10 mouse cellular contexts compared by ENCODE assay signal in genomic region chr2:157076585-157076984, GRCm38 (mm10). TPM values are rescaled to one million over a fixed set of nuclear protein-coding genes. Genes with fewer than 3 reads are reported as not detected.
A peak's percentile ranks its signal among the peaks of the same experiment; 100 is the strongest.
DNase-seq lines count a peak whose midpoint lies in the region; ATAC-seq lines count a peak whose summit lies in the region.
"Had no signal": no experiment of that assay in that cellular context is flagged by ENCODE, and none has a peak within 500 bp of the region (broad histone marks: within the 10 kb centered on the region; RNA-seq: fewer than 3 reads in every experiment).

No protein-coding gene starts in this region.

- no peaks in the 10 kb centered on the region for H3K9me3 ChIP-seq in heart, embryonic 14.5 days (ENCODE audit: control insufficient read depth, low read length)
- no peaks in the 10 kb centered on the region for H3K9me3 ChIP-seq in embryonic facial prominence, embryonic 11.5 days (replicated peaks; ENCODE audit: control insufficient read depth, low read length)
- no peaks in the 10 kb centered on the region for H3K9me3 ChIP-seq in hindbrain, embryonic 12.5 days (replicated peaks)
- no peaks in the 10 kb centered on the region for H3K9me3 ChIP-seq in midbrain, embryonic 15.5 days

- no peak for DNase-seq in heart, postnatal 25 days (ENCODE audit: low spot score)
- DNase-seq in embryonic facial prominence, embryonic 11.5 days (ENCODE audit: low spot score): no peak
- DNase-seq in embryo, embryonic 10.5 days (ENCODE audit: low spot score): no peak
- no peak for DNase-seq in right cerebral cortex, postnatal 36 days (ENCODE audit: low spot score in 2 of 2)
- DNase-seq in kidney, adult 11 months: no peak

- no peak for ATAC-seq in heart, embryonic 14.5 days (ENCODE audit: insufficient number of reproducible peaks, insufficient read depth, low FRiP score, low read depth)
- ATAC-seq in embryonic facial prominence, embryonic 11.5 days (replicated peaks; ENCODE audit: insufficient number of reproducible peaks, low FRiP score, low TSS enrichment, low read depth): no peak
- ATAC-seq in hindbrain, embryonic 12.5 days (ENCODE audit: low FRiP score): no peak
- ATAC-seq in midbrain, embryonic 15.5 days (replicated peaks): no peak

- H3K27ac ChIP-seq in heart, embryonic 14.5 days (replicated peaks in 1 of 2; ENCODE audit: control insufficient read depth in 1 of 2, insufficient read depth in 1 of 2, low read depth in 2 of 2, low read length in 2 of 2): peak overlapping the region in 1 of 2 experiments; percentile 94; a peak in 1 of 4 replicates
- no peak overlapping the region for H3K27ac ChIP-seq in embryonic facial prominence, embryonic 11.5 days (replicated peaks; ENCODE audit: low read depth, low read length)
- H3K27ac ChIP-seq in hindbrain, embryonic 12.5 days: no peak overlapping the region
- no peak overlapping the region for H3K27ac ChIP-seq in midbrain, embryonic 15.5 days

- intact Hi-C loops in heart, postnatal 25 days (cut with DNase I): loop anchor here (5.0 kb wide), 1 partner anchor 34 kb away; no protein-coding TSS in a partner anchor

- no peaks in the 10 kb centered on the region for H3K27me3 ChIP-seq in heart, embryonic 14.5 days (ENCODE audit: control insufficient read depth, insufficient read depth, low read length)
- no peaks in the 10 kb centered on the region for H3K27me3 ChIP-seq in embryonic facial prominence, embryonic 11.5 days (ENCODE audit: control insufficient read depth, insufficient read depth, low read length)
- no peaks in the 10 kb centered on the region for H3K27me3 ChIP-seq in hindbrain, embryonic 12.5 days
- no peaks in the 10 kb centered on the region for H3K27me3 ChIP-seq in midbrain, embryonic 15.5 days (replicated peaks)

- H3K4me3 ChIP-seq in heart, embryonic 14.5 days (ENCODE audit: control insufficient read depth in 1 of 2, insufficient read depth in 1 of 2, low read depth in 1 of 2, low read length in 2 of 2): peak overlapping the region in 1 of 2 experiments; percentile 95; a peak in 2 of 4 replicates
- peak overlapping the region; percentile 7; the same call in 1 of the 2 replicates for H3K4me3 ChIP-seq in embryonic facial prominence, embryonic 11.5 days (ENCODE audit: low read depth, low read length)
- peak overlapping the region; percentile 98 for H3K4me3 ChIP-seq in hindbrain, embryonic 12.5 days
- peak overlapping the region; percentile 97 for H3K4me3 ChIP-seq in midbrain, embryonic 15.5 days

- peaks cover 23% of the 10 kb centered on the region for H3K36me3 ChIP-seq in heart, embryonic 14.5 days (ENCODE audit: control insufficient read depth, insufficient read depth, low read length)
- peaks cover 3% of the 10 kb centered on the region for H3K36me3 ChIP-seq in embryonic facial prominence, embryonic 11.5 days (replicated peaks; ENCODE audit: control insufficient read depth, insufficient read depth, low read depth, low read length)
- peaks cover 15% of the 10 kb centered on the region for H3K36me3 ChIP-seq in hindbrain, embryonic 12.5 days
- H3K36me3 ChIP-seq in midbrain, embryonic 15.5 days (replicated peaks): no peaks in the 10 kb centered on the region

- H3K4me1 ChIP-seq in heart, embryonic 14.5 days (ENCODE audit: control insufficient read depth in 2 of 2, insufficient read depth in 2 of 2, low read length in 2 of 2): peaks cover 52 to 62% of the 10 kb centered on the region in 2 experiments
- H3K4me1 ChIP-seq in embryonic facial prominence, embryonic 11.5 days (ENCODE audit: control insufficient read depth, insufficient read depth, low read length): peaks cover 18% of the 10 kb centered on the region
- peaks cover 69% of the 10 kb centered on the region for H3K4me1 ChIP-seq in hindbrain, embryonic 12.5 days
- peaks cover 64% of the 10 kb centered on the region for H3K4me1 ChIP-seq in midbrain, embryonic 15.5 days

- H3K9ac ChIP-seq in heart, embryonic 14.5 days (ENCODE audit: low read length): peak overlapping the region; percentile 97
- no peak overlapping the region; the same call in 1 of the 2 replicates for H3K9ac ChIP-seq in embryonic facial prominence, embryonic 11.5 days (replicated peaks; ENCODE audit: low read length)
- peak overlapping the region; percentile 100; the same call in 1 of the 2 replicates for H3K9ac ChIP-seq in hindbrain, embryonic 12.5 days
- H3K9ac ChIP-seq in midbrain, embryonic 15.5 days: peak overlapping the region; percentile 99; the same call in 1 of the 2 replicates

- peak overlapping the region; percentile 91 for H3K4me2 ChIP-seq in heart, embryonic 14.5 days (ENCODE audit: low read length)
- peak overlapping the region; percentile 85 for H3K4me2 ChIP-seq in embryonic facial prominence, embryonic 11.5 days (ENCODE audit: low read depth, low read length)
- peak overlapping the region; percentile 93 for H3K4me2 ChIP-seq in hindbrain, embryonic 12.5 days (replicated peaks)
- H3K4me2 ChIP-seq in midbrain, embryonic 15.5 days: peak overlapping the region; percentile 98

- WGBS in heart, embryonic 14.5 days: 79% methylated on average over 7 of the region's 7 CpGs
- 85% methylated on average over 7 of the region's 7 CpGs for WGBS in embryonic facial prominence, embryonic 11.5 days
- WGBS in hindbrain, embryonic 12.5 days: 88% methylated on average over 7 of the region's 7 CpGs
- WGBS in midbrain, embryonic 15.5 days: 87% methylated on average over 7 of the region's 7 CpGs

RNA-seq across cellular contexts. Expression of gene Soga1, which starts 2.5 kb away (rescaled TPM):
- polyA plus RNA-seq in heart, embryonic 14.5 days (2014; fragmentation: Nextera tagmentation; extraction: Ambion mirVana): 4.1 and 5.0 TPM in 2 replicates
- 10 to 100 TPM; 11.9 to 14.1 TPM for total RNA-seq in heart, postnatal 25 days (2021)
- 5.4 and 5.6 TPM in 2 replicates for polyA plus RNA-seq in embryonic facial prominence, embryonic 11.5 days (2014; fragmentation: Nextera tagmentation; extraction: Ambion mirVana)
- 7.7 and 8.6 TPM in 2 replicates for polyA plus RNA-seq in hindbrain, embryonic 12.5 days (2016; fragmentation: Nextera tagmentation; extraction: Ambion mirVana)
- 6.8 and 7.1 TPM in 2 replicates for polyA plus RNA-seq in midbrain, embryonic 15.5 days (2015; fragmentation: Nextera tagmentation; extraction: Ambion mirVana)

RNA-seq across cellular contexts. Expression of gene Tldc2, which starts 10.3 kb away (rescaled TPM):
- not detected in 2 replicates for polyA plus RNA-seq in heart, embryonic 14.5 days (2014; fragmentation: Nextera tagmentation; extraction: Ambion mirVana)
- not detected for total RNA-seq in heart, postnatal 25 days (2021)
- polyA plus RNA-seq in embryonic facial prominence, embryonic 11.5 days (2014; fragmentation: Nextera tagmentation; extraction: Ambion mirVana): not detected in 2 replicates
- polyA plus RNA-seq in hindbrain, embryonic 12.5 days (2016; fragmentation: Nextera tagmentation; extraction: Ambion mirVana): not detected in 2 replicates
- polyA plus RNA-seq in midbrain, embryonic 15.5 days (2015; fragmentation: Nextera tagmentation; extraction: Ambion mirVana): not detected in 2 replicates
- total RNA-seq: adrenal gland, postnatal 36 days; liver, adult 2 months had no signal
- polyA plus RNA-seq: liver, adult 2 months had no signal

RNA-seq across cellular contexts. Expression of gene Samhd1, which starts 58.5 kb away (rescaled TPM):
- polyA plus RNA-seq in heart, embryonic 14.5 days (2014; fragmentation: Nextera tagmentation; extraction: Ambion mirVana): 18.3 and 19.6 TPM in 2 replicates
- total RNA-seq in heart, postnatal 25 days (2021): 10 to 100 TPM; 21.6 to 22.4 TPM
- 33.3 and 34.0 TPM in 2 replicates for polyA plus RNA-seq in embryonic facial prominence, embryonic 11.5 days (2014; fragmentation: Nextera tagmentation; extraction: Ambion mirVana)
- polyA plus RNA-seq in hindbrain, embryonic 12.5 days (2016; fragmentation: Nextera tagmentation; extraction: Ambion mirVana): 17.2 and 20.2 TPM in 2 replicates
- 9.4 and 9.9 TPM in 2 replicates for polyA plus RNA-seq in midbrain, embryonic 15.5 days (2015; fragmentation: Nextera tagmentation; extraction: Ambion mirVana)
